In the genomic region with DNA sequence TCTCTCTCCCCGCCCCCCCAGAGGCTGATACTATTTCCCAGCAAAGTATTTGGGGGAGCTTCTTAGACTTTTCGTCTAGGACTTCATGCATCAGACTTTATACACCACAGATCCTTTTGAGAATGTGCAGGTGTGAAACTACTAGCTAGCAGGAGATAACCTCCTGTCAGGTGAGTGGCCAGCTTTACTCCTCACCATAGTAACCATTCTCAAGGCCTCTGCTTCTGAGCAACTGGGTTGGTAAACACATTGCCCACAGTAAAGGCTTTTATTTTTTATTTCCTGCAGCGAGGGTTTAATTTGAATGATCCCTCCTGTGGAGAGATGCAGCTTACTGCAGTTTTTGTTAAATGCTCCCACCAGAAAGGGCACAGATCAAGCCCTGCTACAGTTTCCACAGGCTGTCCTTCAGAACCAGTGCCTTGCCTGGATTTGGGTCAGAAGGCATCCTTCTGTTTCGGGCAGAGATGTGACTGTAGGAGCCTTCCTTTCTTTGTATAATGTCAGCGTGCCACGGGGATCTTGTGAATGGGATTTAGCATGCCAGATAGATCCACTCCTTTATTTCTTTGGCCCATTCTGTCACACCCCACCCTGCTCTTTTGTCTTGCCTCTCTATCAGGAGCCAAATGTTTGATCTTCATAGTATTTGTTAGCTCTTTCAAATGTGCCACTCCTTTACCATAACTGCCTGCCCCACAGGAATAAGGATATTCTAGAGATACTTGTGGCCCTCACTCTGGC, we compare ENCODE assay signal across 25 mouse cellular contexts. TPM values are rescaled to one million over a fixed set of nuclear protein-coding genes. Genes with fewer than 3 reads are reported as not detected.
DNase-seq lines count a peak whose midpoint lies in the region; ATAC-seq lines count a peak whose summit lies in the region.
"Had no signal": no experiment of that assay in that cellular context is flagged by ENCODE, and none has a peak within 500 bp of the region (broad histone marks: within the 10 kb centered on the region; RNA-seq: fewer than 3 reads in every experiment).

No protein-coding gene starts in this region.

- H3K27ac ChIP-seq in hindbrain, embryonic 13.5 days = peak overlapping the region; percentile 23; the same call in 1 of the 2 replicates
- H3K27ac ChIP-seq in hindbrain, embryonic 11.5 days (ENCODE audit: low read depth, low read length) = no peak overlapping the region
- H3K27ac ChIP-seq in midbrain, embryonic 10.5 days (replicated peaks) = 0 out of 2 replicates have a peak overlapping the region, but pooled peaks have one; percentile 5
- 0 out of 2 replicates have a peak overlapping the region, but pooled peaks have one; percentile 53 for H3K27ac ChIP-seq in midbrain, embryonic 16.5 days (ENCODE audit: low read length)
- H3K27ac ChIP-seq: embryonic facial prominence, embryonic 12.5 days; left cerebral cortex, adult 2 months; limb, embryonic 15.5 days; liver, embryonic 14.5 days; neural tube, embryonic 13.5 days had no signal

- H3K27me3 ChIP-seq in hindbrain, embryonic 13.5 days = no peaks in the 10 kb centered on the region
- no peaks in the 10 kb centered on the region for H3K27me3 ChIP-seq in hindbrain, embryonic 11.5 days (ENCODE audit: control insufficient read depth, insufficient read depth, low read length)
- H3K27me3 ChIP-seq in midbrain, embryonic 10.5 days (ENCODE audit: low read depth, poor library complexity, severe bottlenecking) = no peaks in the 10 kb centered on the region; the same call in 1 of the 2 replicates
- H3K27me3 ChIP-seq in midbrain, embryonic 16.5 days (ENCODE audit: control insufficient read depth, insufficient read depth, low read depth, low read length) = no peaks in the 10 kb centered on the region
- H3K27me3 ChIP-seq: CH12.LX; embryonic facial prominence, embryonic 12.5 days; limb, embryonic 15.5 days; neural tube, embryonic 13.5 days had no signal

- DNase-seq in hindbrain, embryonic 11.5 days (ENCODE audit: low spot score) = no peak
- peak; percentile 46 for DNase-seq in ZHBTc4 (ENCODE audit: low read depth, low spot score)
- DNase-seq in midbrain, embryonic 10.5 days (ENCODE audit: low spot score) = peak; percentile 21
- no peak for DNase-seq in left cerebral cortex, postnatal 10 days (ENCODE audit: extremely low spot score in 1 of 2, low spot score in 2 of 2)
- DNase-seq: adrenal gland, postnatal 10 days; B cell, adult 2 months; cerebellum, adult 2 months; cerebellum, postnatal 25 days; gastrocnemius, postnatal 25 days; left cerebral cortex, postnatal 4 days; lung, embryonic 14.5 days; right cerebral cortex, adult 18-20 months; right cerebral cortex, postnatal 4 days; thymus, postnatal 25 days had no signal

- intact Hi-C loops in left cerebral cortex, postnatal 10 days (cut with DNase I) = no loop called here

- ATAC-seq in hindbrain, embryonic 13.5 days (ENCODE audit: low FRiP score) = no peak
- ATAC-seq in hindbrain, embryonic 11.5 days (ENCODE audit: low FRiP score) = no peak
- peak; percentile 62 for ATAC-seq in midbrain, embryonic 16.5 days
- no peak for ATAC-seq in monocyte, adult 5-6 weeks (replicated peaks; ENCODE audit: insufficient number of reproducible peaks, low FRiP score, low TSS enrichment, poor library complexity, severe bottlenecking)
- ATAC-seq: forebrain, embryonic 16.5 days; intestine, embryonic 16.5 days had no signal

- WGBS in hindbrain, embryonic 13.5 days = 16% methylated on average over 6 of the region's 6 CpGs
- 15% methylated on average over 6 of the region's 6 CpGs for WGBS in hindbrain, embryonic 11.5 days
- WGBS in midbrain, embryonic 10.5 days = 11% methylated on average over 6 of the region's 6 CpGs
- 9% methylated on average over 6 of the region's 6 CpGs for WGBS in midbrain, embryonic 16.5 days

- H3K36me3 ChIP-seq in hindbrain, embryonic 13.5 days = no peaks in the 10 kb centered on the region
- H3K36me3 ChIP-seq in hindbrain, embryonic 11.5 days (ENCODE audit: control insufficient read depth, insufficient read depth, low read length) = no peaks in the 10 kb centered on the region
- no peaks in the 10 kb centered on the region for H3K36me3 ChIP-seq in midbrain, embryonic 10.5 days
- H3K36me3 ChIP-seq in midbrain, embryonic 16.5 days (ENCODE audit: control insufficient read depth, insufficient read depth, low read length) = no peaks in the 10 kb centered on the region
- H3K36me3 ChIP-seq: embryonic facial prominence, embryonic 12.5 days; limb, embryonic 15.5 days; neural tube, embryonic 13.5 days had no signal

- H3K9me3 ChIP-seq in hindbrain, embryonic 13.5 days = no peaks in the 10 kb centered on the region
- no peaks in the 10 kb centered on the region for H3K9me3 ChIP-seq in hindbrain, embryonic 11.5 days (ENCODE audit: control insufficient read depth, low read length)
- H3K9me3 ChIP-seq in midbrain, embryonic 10.5 days (replicated peaks) = no peaks in the 10 kb centered on the region
- no peaks in the 10 kb centered on the region for H3K9me3 ChIP-seq in midbrain, embryonic 16.5 days (replicated peaks; ENCODE audit: control insufficient read depth, low read length, poor library complexity, severe bottlenecking)
- H3K9me3 ChIP-seq: embryonic facial prominence, embryonic 12.5 days; limb, embryonic 15.5 days; neural tube, embryonic 13.5 days had no signal

- no peak overlapping the region for H3K4me3 ChIP-seq in hindbrain, embryonic 13.5 days
- no peak overlapping the region for H3K4me3 ChIP-seq in hindbrain, embryonic 11.5 days (ENCODE audit: low read depth, low read length)
- no peak overlapping the region for H3K4me3 ChIP-seq in midbrain, embryonic 10.5 days
- no peak overlapping the region for H3K4me3 ChIP-seq in midbrain, embryonic 16.5 days (ENCODE audit: low read depth, low read length)
- H3K4me3 ChIP-seq: embryonic facial prominence, embryonic 12.5 days; left cerebral cortex, adult 2 months; limb, embryonic 15.5 days; neural tube, embryonic 13.5 days had no signal

- peaks cover 8% of the 10 kb centered on the region for H3K4me1 ChIP-seq in hindbrain, embryonic 13.5 days (replicated peaks)
- H3K4me1 ChIP-seq in hindbrain, embryonic 11.5 days (replicated peaks; ENCODE audit: control insufficient read depth, insufficient read depth, low read length) = no peaks in the 10 kb centered on the region
- H3K4me1 ChIP-seq in midbrain, embryonic 10.5 days = peaks cover 20% of the 10 kb centered on the region
- peaks cover 8% of the 10 kb centered on the region for H3K4me1 ChIP-seq in midbrain, embryonic 16.5 days (ENCODE audit: control insufficient read depth, insufficient read depth, low read length)
- H3K4me1 ChIP-seq: embryonic facial prominence, embryonic 12.5 days; limb, embryonic 15.5 days had no signal

- no peak overlapping the region for H3K9ac ChIP-seq in hindbrain, embryonic 13.5 days
- H3K9ac ChIP-seq in hindbrain, embryonic 11.5 days (ENCODE audit: low read depth, low read length) = no peak overlapping the region
- H3K9ac ChIP-seq in midbrain, embryonic 16.5 days (ENCODE audit: low read depth, low read length) = no peak overlapping the region
- H3K9ac ChIP-seq: embryonic facial prominence, embryonic 12.5 days; limb, embryonic 15.5 days; liver, embryonic 14.5 days; lung, embryonic 14.5 days; neural tube, embryonic 13.5 days had no signal

- no peak overlapping the region for H3K4me2 ChIP-seq in hindbrain, embryonic 13.5 days
- H3K4me2 ChIP-seq in hindbrain, embryonic 11.5 days (replicated peaks; ENCODE audit: low read depth, low read length) = no peak overlapping the region
- H3K4me2 ChIP-seq in midbrain, embryonic 16.5 days (ENCODE audit: low read length) = no peak overlapping the region
- H3K4me2 ChIP-seq: embryonic facial prominence, embryonic 12.5 days; limb, embryonic 15.5 days; lung, embryonic 14.5 days; neural tube, embryonic 13.5 days had no signal

RNA-seq across cellular contexts. Expression of gene Siah2, which starts 46.3 kb away (rescaled TPM):
- polyA plus RNA-seq in hindbrain, embryonic 13.5 days (2015; fragmentation: Nextera tagmentation; extraction: Ambion mirVana) = 8.1 and 8.3 TPM in 2 replicates
- polyA plus RNA-seq in hindbrain, embryonic 11.5 days (2014; fragmentation: Nextera tagmentation; extraction: Ambion mirVana) = 4.9 and 6.8 TPM in 2 replicates
- polyA plus RNA-seq in midbrain, embryonic 10.5 days (2016; fragmentation: Nextera tagmentation; extraction: Ambion mirVana) = 2.7 and 2.8 TPM in 2 replicates
- 8.9 and 10.7 TPM in 2 replicates for polyA plus RNA-seq in midbrain, embryonic 16.5 days (2015; fragmentation: Nextera tagmentation; extraction: Ambion mirVana)
- 16.8 to 20.9 TPM (median 20.6 TPM) in 3 replicates for total RNA-seq in monocyte, adult 5-6 weeks (2017)
- 10 to 100 TPM; 17.8 to 19.2 TPM for total RNA-seq in left cerebral cortex, postnatal 10 days (2021)

Comparison
In these comparisons a context has a peak if more than half of its experiments do, and no peak if none do; other contexts are left out.
1. DNase-seq: peak in ZHBTc4 (single experiment) and midbrain, embryonic 10.5 days (single experiment); none in hindbrain, embryonic 11.5 days (single experiment) and left cerebral cortex, postnatal 10 days (0 of 2).